Mouse (Mus musculus) kidney, embryonic 14.5 days (tissue): Measurements from ENCODE around the gene Lrig1. TPM values are rescaled to one million over a fixed set of nuclear protein-coding genes. Genes with fewer than 3 reads are reported as not detected.

Source experiments
- microRNA-seq: library from miRNA; unstranded; fragments of <30 nt; microRNA quantifications from one replicate; pipeline ENCODE4, GENCODE M21; 2016
- polyA plus RNA-seq: library from polyadenylated mRNA; unstranded; fragments of >200 nt; fragmentation: Nextera tagmentation; extraction: Ambion mirVana; gene quantifications from 2 replicates; pipeline ENCODE4 v1.2.1, GENCODE M21; 2014

The Lrig1 gene
- polyA plus RNA-seq, 1 experiment from 2014 or later = 10.4 TPM

Small RNA genes within 50 kb of the gene (microRNA-seq; reads per million reads assigned to microRNA genes)
- gene Mir7041 = not detected

Other genes with a start within 250 kb of the Lrig1 start
- 8.6 and 9.7 TPM in 2 replicates for gene Slc25a26, start 199.8 kb downstream of the Lrig1 start, polyA plus RNA-seq